Mouse (Mus musculus) MEL (cell line): ENCODE measurements around the gene Cep41. TPM values are rescaled to one million over a fixed set of nuclear protein-coding genes. Genes with fewer than 3 reads are reported as not detected.

Experiments used
- DNase-seq: peaks from one replicate; pipeline ENCODE4 v3.0.0; 2011; ENCODE audit warnings: low read depth, low spot score
- H3K27ac ChIP-seq: 2 replicates; pipeline ENCODE4 v1.5.1; 2012; ENCODE audit warnings: low read depth, mild to moderate bottlenecking, control low read depth, low read length, moderate library complexity; ENCODE audit not compliant: control insufficient read depth
- H3K27me3 ChIP-seq, 2 experiments: fragments of 150-350 bp in 1 of 2; sonication (generic) in 1 of 2; 2 replicates each; pipeline ENCODE4 v1.6.1; 2012; ENCODE audit warnings: low read length in 2 of 2, mild to moderate bottlenecking in 2 of 2, improper control_type of control experiment in 1 of 2, moderate library complexity in 1 of 2; ENCODE audit not compliant: insufficient read depth in 2 of 2, control insufficient read depth in 1 of 2
- H3K36me3 ChIP-seq, 2 experiments: 2 replicates each; pipeline ENCODE4 v1.6.1; 2012 to 2014; ENCODE audit warnings: low read length in 2 of 2, improper control_type of control experiment in 1 of 2, inconsistent platforms in 1 of 2, mild to moderate bottlenecking in 1 of 2; ENCODE audit not compliant: insufficient read depth in 2 of 2, control insufficient read depth in 1 of 2
- H3K4me1 ChIP-seq, 2 experiments: fragments of 150-350 bp in 1 of 2; sonication (generic) in 1 of 2; 2 replicates each; pipeline ENCODE4 v1.6.1; 2012; ENCODE audit warnings: low read length in 2 of 2, improper control_type of control experiment in 1 of 2, mild to moderate bottlenecking in 1 of 2; ENCODE audit not compliant: insufficient read depth in 2 of 2, control insufficient read depth in 1 of 2
- H3K4me3 ChIP-seq, 2 experiments: fragments of 150-350 bp in 1 of 2; sonication (generic) in 1 of 2; 2 replicates each; pipeline ENCODE4 v1.5.1; 2012; ENCODE audit warnings: low read depth in 2 of 2, low read length in 2 of 2, mild to moderate bottlenecking in 2 of 2, moderate library complexity in 2 of 2, control low read depth in 1 of 2, improper control_type of control experiment in 1 of 2; ENCODE audit not compliant: control insufficient read depth in 1 of 2, insufficient read depth in 1 of 2
- H3K79me2 ChIP-seq: 2 replicates; pipeline ENCODE4 v1.6.1; 2012; ENCODE audit warnings: mild to moderate bottlenecking, low read length, moderate library complexity; ENCODE audit not compliant: control insufficient read depth, poor library complexity, insufficient read depth
- H3K9ac ChIP-seq: 2 replicates; pipeline ENCODE4 v1.6.1; 2012; ENCODE audit warnings: low read depth, mild to moderate bottlenecking, control low read depth, low read length, moderate library complexity; ENCODE audit not compliant: control insufficient read depth, poor library complexity, severe bottlenecking
- H3K9me3 ChIP-seq: fragments of 150-350 bp; sonication (generic); replicated peaks from 2 replicates; pipeline ENCODE4 v1.6.1; 2012; ENCODE audit warnings: mild to moderate bottlenecking, low read length, improper control_type of control experiment, moderate library complexity; ENCODE audit not compliant: insufficient read depth
- BHLHE40 ChIP-seq: IDR thresholded peaks from 2 replicates; pipeline ENCODE4 v1.6.1; 2012; ENCODE audit warnings: low read depth, mild to moderate bottlenecking, inconsistent platforms, low read length, improper control_type of control experiment, borderline replicate concordance
- CHD1 ChIP-seq: IDR thresholded peaks from 2 replicates; pipeline ENCODE4 v1.6.1; 2012; ENCODE audit warnings: low read depth, mild to moderate bottlenecking, inconsistent platforms, low read length, improper control_type of control experiment
- CHD2 ChIP-seq: IDR thresholded peaks from 2 replicates; pipeline ENCODE4 v1.6.1; 2011; ENCODE audit warnings: low read length, improper control_type of control experiment
- E2F4 ChIP-seq: IDR thresholded peaks from 2 replicates; pipeline ENCODE4 v1.6.1; 2011; ENCODE audit warnings: low read depth, low read length, improper control_type of control experiment, borderline replicate concordance
- ELF1 ChIP-seq: IDR thresholded peaks from 2 replicates; pipeline ENCODE4 v1.6.1; 2014; ENCODE audit warnings: low read depth, mild to moderate bottlenecking, inconsistent platforms, low read length, improper control_type of control experiment, moderate library complexity
- ETS1 ChIP-seq: IDR thresholded peaks from 2 replicates; pipeline ENCODE4 v1.6.1; 2012; ENCODE audit warnings: low read depth, mild to moderate bottlenecking, inconsistent platforms, low read length, improper control_type of control experiment, moderate library complexity
- GABPA ChIP-seq: IDR thresholded peaks from 2 replicates; pipeline ENCODE4 v1.6.1; 2012; ENCODE audit warnings: low read depth, mild to moderate bottlenecking, inconsistent platforms, low read length, improper control_type of control experiment, moderate library complexity
- HCFC1 ChIP-seq: IDR thresholded peaks from 2 replicates; pipeline ENCODE4 v1.6.1; 2012; ENCODE audit warnings: low read depth, mild to moderate bottlenecking, inconsistent platforms, low read length, improper control_type of control experiment, moderate library complexity
- KAT2A ChIP-seq: conservative IDR thresholded peaks from 2 replicates; pipeline ENCODE4 v1.6.1; 2012; ENCODE audit warnings: low read depth, low read length, improper control_type of control experiment, inconsistent platforms
- MAFK ChIP-seq: IDR thresholded peaks from 2 replicates; pipeline ENCODE4 v1.6.1; 2011; ENCODE audit warnings: low read depth, mild to moderate bottlenecking, low read length, improper control_type of control experiment, borderline replicate concordance
- MXI1 ChIP-seq: IDR thresholded peaks from 2 replicates; pipeline ENCODE4 v1.6.1; 2011; ENCODE audit warnings: mild to moderate bottlenecking, low read depth, low read length, improper control_type of control experiment
- MYB ChIP-seq: IDR thresholded peaks from 2 replicates; pipeline ENCODE4 v1.6.1; 2011; ENCODE audit warnings: mild to moderate bottlenecking, low read depth, low read length, improper control_type of control experiment
- MYC ChIP-seq: IDR thresholded peaks from 2 replicates; pipeline ENCODE4 v1.6.1; 2011; ENCODE audit warnings: low read depth, mild to moderate bottlenecking, low read length, improper control_type of control experiment, moderate library complexity
- NRF1 ChIP-seq: IDR thresholded peaks from 2 replicates; pipeline ENCODE4 v1.6.1; 2014; ENCODE audit warnings: low read depth, mild to moderate bottlenecking, inconsistent platforms, low read length, improper control_type of control experiment, moderate library complexity; ENCODE audit not compliant: poor library complexity, insufficient read depth, severe bottlenecking
- RAD21 ChIP-seq: IDR thresholded peaks from 2 replicates; pipeline ENCODE4 v1.6.1; 2011; ENCODE audit warnings: mild to moderate bottlenecking, low read depth, low read length, improper control_type of control experiment
- RCOR1 ChIP-seq: IDR thresholded peaks from 2 replicates; pipeline ENCODE4 v1.6.1; 2012; ENCODE audit warnings: low read depth, mild to moderate bottlenecking, inconsistent platforms, low read length, improper control_type of control experiment
- SMC3 ChIP-seq: IDR thresholded peaks from 2 replicates; pipeline ENCODE4 v1.6.1; 2011; ENCODE audit warnings: low read depth, low read length, improper control_type of control experiment
- TBP ChIP-seq: IDR thresholded peaks from 2 replicates; pipeline ENCODE4 v1.8.0; 2011; ENCODE audit warnings: low read depth, low read length, improper control_type of control experiment
- UBTF ChIP-seq: IDR thresholded peaks from 2 replicates; pipeline ENCODE4 v1.6.1; 2012; ENCODE audit warnings: low read depth, mild to moderate bottlenecking, inconsistent platforms, low read length, improper control_type of control experiment, moderate library complexity, borderline replicate concordance; ENCODE audit not compliant: insufficient read depth
- USF1 ChIP-seq: IDR thresholded peaks from 2 replicates; pipeline ENCODE4 v1.6.1; 2014; ENCODE audit warnings: low read depth, mild to moderate bottlenecking, inconsistent platforms, low read length, improper control_type of control experiment, moderate library complexity
- ZC3H11A ChIP-seq: IDR thresholded peaks from 2 replicates; pipeline ENCODE4 v1.6.1; 2012; ENCODE audit warnings: low read depth, mild to moderate bottlenecking, inconsistent platforms, low read length, improper control_type of control experiment
- ZKSCAN1 ChIP-seq: IDR thresholded peaks from 2 replicates; pipeline ENCODE4 v1.6.1; 2012; ENCODE audit warnings: low read depth, mild to moderate bottlenecking, inconsistent platforms, low read length, improper control_type of control experiment, moderate library complexity
- polyA plus RNA-seq, 2 experiments: library from polyadenylated mRNA; stranded (reverse) in 1 of 2; unstranded in 1 of 2; fragments of >175 nt in 1 of 2; fragments of >200 nt in 1 of 2; gene quantifications; 2 replicates each; pipeline versions ENCODE4 v1.2.1 to v1.2.4; 2012; ENCODE audit warnings: low replicate concordance in 2 of 2, low read depth in 1 of 2; ENCODE audit not compliant: insufficient read length in 2 of 2, insufficient read depth in 1 of 2, missing spikeins in 1 of 2
- total RNA-seq: library from RNA; depleted of rRNA; stranded (reverse); fragments of 300-350 nt; gene quantifications from 2 replicates; pipeline ENCODE4 v1.2.3, GENCODE M21; 2012

The Cep41 gene
- total and polyA plus RNA-seq, 3 experiments = 9.8 to 12.0 TPM; not detected in 1

DNA sequence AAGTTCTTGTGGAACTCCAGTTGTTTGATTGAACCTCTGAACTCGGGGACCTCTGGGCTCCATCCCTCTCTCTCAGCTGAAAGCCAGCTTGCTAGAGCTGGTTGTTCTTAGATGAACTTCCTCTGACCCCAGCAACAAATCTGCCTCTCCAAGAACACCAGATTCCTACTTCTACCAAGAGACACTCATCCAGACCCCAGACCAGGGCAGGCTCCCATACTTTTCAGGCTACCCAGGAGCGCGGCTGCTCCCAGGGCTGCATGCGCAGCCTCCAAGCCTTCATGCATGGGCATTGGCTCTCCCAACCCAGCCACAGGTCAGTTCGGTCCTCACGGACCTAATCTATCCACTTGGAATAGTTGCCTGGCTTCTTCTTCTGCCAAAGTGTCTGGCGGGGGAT lies 29.8 kb upstream of the Cep41 start, which contains the start of gene Mest:
Gene Mest, plus strand, starts transcription at position 217 of the 400 bp plus-strand sequence.
- no peak for DNase-seq
- no peak within 1 kb of the TSS for H3K4me3 ChIP-seq
- peaks cover 2 to 16% of the 10 kb centered on the region in 2 experiments; a peak in 2 of 4 replicates for H3K27me3 ChIP-seq
- H3K36me3 ChIP-seq = no peaks in the 10 kb centered on the region
- H3K9ac ChIP-seq = no peak within 1 kb of the TSS
- no peak for TF ChIP-seq CHD2
- no peak for TF ChIP-seq MXI1
- no peak within 1 kb of the TSS for H3K27ac ChIP-seq
- H3K4me1 ChIP-seq = no peaks in the 10 kb centered on the region
- H3K9me3 ChIP-seq = no peaks in the 10 kb centered on the region
- H3K79me2 ChIP-seq = no peaks in the 10 kb centered on the region

DNA sequence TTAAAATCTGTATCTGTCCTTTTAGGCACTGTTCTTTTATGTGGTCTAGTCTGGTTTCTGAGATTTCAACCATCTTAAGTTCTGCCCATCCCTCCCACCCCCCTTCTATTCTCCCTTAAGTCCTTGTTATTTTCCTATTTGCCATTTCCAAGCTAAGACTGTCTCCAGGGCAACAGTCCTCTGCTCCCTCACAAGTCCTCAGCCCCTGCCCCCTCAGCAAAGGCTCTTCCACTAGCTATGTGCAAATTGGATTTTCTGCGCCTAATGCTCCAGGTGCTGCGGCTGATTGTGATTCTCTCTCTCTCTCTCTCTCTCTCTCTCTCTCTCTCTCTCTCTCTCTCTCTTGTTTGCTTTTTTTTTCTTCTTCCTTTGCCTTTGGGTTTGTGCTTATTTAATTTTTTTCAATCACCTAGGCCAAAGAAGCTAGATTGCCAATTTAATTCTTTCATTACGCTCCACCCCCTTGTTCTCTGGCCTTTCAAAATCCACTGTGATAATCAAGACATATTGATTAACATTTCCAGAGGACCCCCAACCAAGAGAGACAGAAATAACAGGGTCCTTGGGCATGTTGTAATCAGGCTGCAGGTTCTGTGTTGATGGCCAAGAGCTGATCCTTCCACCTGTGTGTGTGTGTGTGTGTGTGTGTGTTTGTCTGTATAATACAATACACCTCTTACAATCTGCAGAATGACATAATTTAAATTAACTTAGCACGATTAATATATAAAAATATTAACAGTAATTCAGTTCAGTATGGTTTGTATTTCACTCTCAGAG lies 29.0 kb upstream of the Cep41 start:
- Histone ChIP-seq H3K4me3 (no peak overlapping the region), H3K27me3 (peaks cover 2 to 16% of the 10 kb centered on the region in 2 experiments; a peak in 2 of 4 replicates), H3K9me3 (no peaks in the 10 kb centered on the region), H3K27ac (no peak overlapping the region), H3K4me1 (no peaks in the 10 kb centered on the region), H3K36me3 (no peaks in the 10 kb centered on the region), H3K79me2 (no peaks in the 10 kb centered on the region), H3K9ac (no peak overlapping the region)
- no peak for TF ChIP-seq TBP
- no peak for DNase-seq

DNA sequence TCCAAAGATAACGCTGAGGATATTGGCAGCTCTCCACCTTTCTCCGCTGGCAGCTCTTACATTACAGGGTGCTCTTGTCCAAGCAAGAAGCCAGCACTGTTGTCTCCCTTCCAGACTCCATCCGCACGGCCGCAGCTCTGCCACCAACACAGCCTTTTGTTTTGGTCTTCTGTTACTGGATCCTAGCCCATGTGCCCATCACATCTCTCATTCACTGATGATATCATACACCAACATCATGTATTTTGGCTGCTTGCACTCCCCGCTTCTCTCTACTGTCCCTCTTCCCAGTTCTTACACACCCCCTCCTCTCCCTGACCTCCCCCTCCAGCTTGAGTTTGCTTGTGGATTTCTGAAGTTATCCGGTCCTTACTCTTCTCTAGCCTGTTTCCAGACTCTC lies 23.2 kb upstream of the Cep41 start:
- no peaks in the 10 kb centered on the region for H3K79me2 ChIP-seq
- DNase-seq = no peak
- TF ChIP-seq MYB (no peak), ZC3H11A (no peak), HCFC1 (no peak), MXI1 (no peak), ELF1 (no peak), RCOR1 (no peak), USF1 (no peak), E2F4 (no peak), ETS1 (no peak), ZKSCAN1 (no peak), UBTF (no peak), BHLHE40 (no peak), GABPA (no peak), MAFK (no peak), RAD21 (no peak), SMC3 (no peak), CHD1 (no peak), NRF1 (no peak), MYC (no peak), KAT2A (no peak)
- H3K36me3 ChIP-seq = peaks cover 0 to 17% of the 10 kb centered on the region in 2 experiments; a peak in 2 of 4 replicates
- H3K27me3 ChIP-seq = no peaks in the 10 kb centered on the region
- no peak overlapping the region for H3K9ac ChIP-seq
- no peak overlapping the region for H3K27ac ChIP-seq
- H3K9me3 ChIP-seq = no peaks in the 10 kb centered on the region
- no peak overlapping the region for H3K4me3 ChIP-seq
- peaks cover 6 to 15% of the 10 kb centered on the region in 2 experiments for H3K4me1 ChIP-seq
